In genomic region chr12:102286681-102287414, GRCm38 (mm10) we compare ENCODE assay signal across 8 mouse cellular contexts. TPM values are rescaled to one million over a fixed set of nuclear protein-coding genes. Genes with fewer than 3 reads are reported as not detected.
DNase-seq lines count a peak whose midpoint lies in the region; ATAC-seq and TF ChIP-seq lines count a peak whose summit lies in the region.
"Had no signal": no experiment of that assay in that cellular context is flagged by ENCODE, and none has a peak within 500 bp of the region (broad histone marks: within the 10 kb centered on the region; RNA-seq: fewer than 3 reads in every experiment).

No protein-coding gene starts in this region.

- H3K27ac ChIP-seq in embryonic facial prominence, embryonic 12.5 days: 0 out of 2 replicates have a peak overlapping the region, but pooled peaks have one; percentile 1
- H3K27ac ChIP-seq in hindbrain, embryonic 14.5 days: no peak overlapping the region
- peak overlapping the region; percentile 25 for H3K27ac ChIP-seq in liver, postnatal 0 days (ENCODE audit: low read depth)
- H3K27ac ChIP-seq: liver, embryonic 14.5 days had no signal

- H3K4me3 ChIP-seq in embryonic facial prominence, embryonic 12.5 days: no peak overlapping the region
- no peak overlapping the region for H3K4me3 ChIP-seq in hindbrain, embryonic 14.5 days (replicated peaks; ENCODE audit: low read length)
- H3K4me3 ChIP-seq in liver, postnatal 0 days (ENCODE audit: low read depth, low read length): no peak overlapping the region

- TF ChIP-seq CTCF in liver, postnatal 0 days (IDR thresholded peaks at IDR 0.05; ENCODE audit: low read depth): no peak

- H3K27me3 ChIP-seq in embryonic facial prominence, embryonic 12.5 days: peaks cover 12% of the 10 kb centered on the region; the same call in 1 of the 2 replicates
- 0 out of 2 replicates have a peak, but pooled peaks cover 4% of the 10 kb centered on the region for H3K27me3 ChIP-seq in hindbrain, embryonic 14.5 days (ENCODE audit: control insufficient read depth, insufficient read depth, low read length)
- no peaks in the 10 kb centered on the region for H3K27me3 ChIP-seq in liver, postnatal 0 days (ENCODE audit: insufficient read depth, low read length)

- H3K4me1 ChIP-seq in embryonic facial prominence, embryonic 12.5 days: peaks cover 26% of the 10 kb centered on the region
- peaks cover 27% of the 10 kb centered on the region for H3K4me1 ChIP-seq in hindbrain, embryonic 14.5 days (replicated peaks; ENCODE audit: control insufficient read depth, insufficient read depth, low read length)
- H3K4me1 ChIP-seq in liver, postnatal 0 days (ENCODE audit: insufficient read depth): peaks cover 65% of the 10 kb centered on the region

- H3K9me3 ChIP-seq in embryonic facial prominence, embryonic 12.5 days: no peaks in the 10 kb centered on the region
- H3K9me3 ChIP-seq in hindbrain, embryonic 14.5 days (ENCODE audit: control insufficient read depth, low read length): no peaks in the 10 kb centered on the region
- H3K9me3 ChIP-seq in liver, postnatal 0 days (ENCODE audit: low read length): no peaks in the 10 kb centered on the region

- no peak for TF ChIP-seq EP300 in liver, postnatal 0 days (IDR thresholded peaks at IDR 0.05; ENCODE audit: low read depth)

- 74% methylated on average over 10 of the region's 10 CpGs for WGBS in embryonic facial prominence, embryonic 12.5 days
- 62% methylated on average over 10 of the region's 10 CpGs for WGBS in hindbrain, embryonic 14.5 days
- 67% methylated on average over 10 of the region's 10 CpGs for WGBS in liver, postnatal 0 days (ENCODE audit: insufficient replicate concordance)

- ATAC-seq in embryonic facial prominence, embryonic 12.5 days (ENCODE audit: insufficient number of reproducible peaks, insufficient read depth, low FRiP score, low TSS enrichment): no peak
- 0 out of 2 replicates have a peak, but pooled peaks have one; percentile 31 for ATAC-seq in hindbrain, embryonic 14.5 days (ENCODE audit: low FRiP score)
- no peak for ATAC-seq in liver, postnatal 0 days

- no peaks in the 10 kb centered on the region for H3K36me3 ChIP-seq in embryonic facial prominence, embryonic 12.5 days
- H3K36me3 ChIP-seq in hindbrain, embryonic 14.5 days (replicated peaks; ENCODE audit: control insufficient read depth, insufficient read depth): no peaks in the 10 kb centered on the region
- 0 out of 2 replicates have a peak, but pooled peaks cover 3% of the 10 kb centered on the region for H3K36me3 ChIP-seq in liver, postnatal 0 days (replicated peaks; ENCODE audit: insufficient read depth, low read length)

- peak; percentile 50 to 57 for DNase-seq in right cerebral cortex, adult 2 months (ENCODE audit: low spot score in 2 of 2)
- no peak for DNase-seq in right cerebral cortex, postnatal 25 days
- DNase-seq in hindbrain, embryonic 14.5 days (ENCODE audit: low spot score): peak; percentile 65
- DNase-seq in liver, postnatal 0 days: no peak
- DNase-seq in thymus, postnatal 36 days: no peak
- no peak for DNase-seq in thymus, postnatal 0 days (ENCODE audit: low spot score)

- no peak overlapping the region for H3K4me2 ChIP-seq in embryonic facial prominence, embryonic 12.5 days (replicated peaks)
- no peak overlapping the region for H3K4me2 ChIP-seq in hindbrain, embryonic 14.5 days (replicated peaks)
- H3K4me2 ChIP-seq in liver, postnatal 0 days (ENCODE audit: low read depth, low read length): no peak overlapping the region

- H3K9ac ChIP-seq in embryonic facial prominence, embryonic 12.5 days: no peak overlapping the region
- no peak overlapping the region for H3K9ac ChIP-seq in hindbrain, embryonic 14.5 days
- peak overlapping the region; percentile 26; the same call in 1 of the 2 replicates for H3K9ac ChIP-seq in liver, postnatal 0 days (replicated peaks)
- H3K9ac ChIP-seq: liver, embryonic 14.5 days had no signal

RNA-seq across cellular contexts. Expression of gene Rin3, which starts 4.0 kb away (rescaled TPM):
- polyA plus RNA-seq in embryonic facial prominence, embryonic 12.5 days (2016; fragmentation: Nextera tagmentation; extraction: Ambion mirVana): 4.4 and 5.5 TPM in 2 replicates
- polyA plus RNA-seq in hindbrain, embryonic 14.5 days (2014; fragmentation: Nextera tagmentation; extraction: Ambion mirVana): 2.7 and 3.1 TPM in 2 replicates
- 8.3 and 10.0 TPM in 2 replicates for polyA plus RNA-seq in liver, postnatal 0 days (2015; fragmentation: Nextera tagmentation; extraction: Ambion mirVana)
- 7.0 and 7.9 TPM in 2 replicates for polyA plus RNA-seq in thymus, postnatal 0 days (2015; fragmentation: Nextera tagmentation; extraction: Ambion mirVana)

Comparison
In these comparisons a context has a peak if more than half of its experiments do, and no peak if none do; other contexts are left out.
1. DNase-seq: peak in right cerebral cortex, adult 2 months (2 of 2) and hindbrain, embryonic 14.5 days (single experiment); none in right cerebral cortex, postnatal 25 days (single experiment), liver, postnatal 0 days (single experiment), thymus, postnatal 36 days (0 of 2) and thymus, postnatal 0 days (single experiment).